Comparison of ENCODE assay signal across 8 mouse cellular contexts in genomic region chr10:70799191-70799742, GRCm38 (mm10).
DNase-seq lines count a peak whose midpoint lies in the region; ATAC-seq and TF ChIP-seq lines count a peak whose summit lies in the region.

No protein-coding gene starts in this region.

- no peaks in the 10 kb centered on the region for H3K27me3 ChIP-seq in forebrain, embryonic 13.5 days
- no peaks in the 10 kb centered on the region for H3K27me3 ChIP-seq in forebrain, embryonic 12.5 days
- no peaks in the 10 kb centered on the region for H3K27me3 ChIP-seq in C2C12 (ENCODE audit: control insufficient read depth, insufficient read depth, insufficient read length)
- H3K27me3 ChIP-seq in thymus, adult 2 months (ENCODE audit: control insufficient read depth, insufficient read depth, low read length), result no peaks in the 10 kb centered on the region

- peak; percentile 38 to 67 for DNase-seq in frontal cortex, postnatal 25 days (ENCODE audit: low spot score in 2 of 2)
- peak; percentile 76 to 82 for DNase-seq in left cerebral cortex, adult 2 months (ENCODE audit: extremely low spot score in 1 of 2, low spot score in 2 of 2)
- no peak for DNase-seq in thymus, adult 2 months
- DNase-seq in kidney, adult 9 months, result no peak
- no peak for DNase-seq in neural tube, embryonic 10.5 days (ENCODE audit: extremely low spot score, low spot score)

- H3K4me1 ChIP-seq in forebrain, embryonic 13.5 days, result peaks cover 11% of the 10 kb centered on the region; the same call in 1 of the 2 replicates
- no peaks in the 10 kb centered on the region for H3K4me1 ChIP-seq in forebrain, embryonic 12.5 days
- H3K4me1 ChIP-seq in thymus, adult 2 months (replicated peaks; ENCODE audit: control insufficient read depth, insufficient read depth, low read length), result no peaks in the 10 kb centered on the region

- no peak overlapping the region for H3ac ChIP-seq in C2C12 (ENCODE audit: control insufficient read depth, insufficient read length, low read depth)

- no peak overlapping the region for H3K4me2 ChIP-seq in forebrain, embryonic 13.5 days
- H3K4me2 ChIP-seq in forebrain, embryonic 12.5 days, result no peak overlapping the region

- no peaks in the 10 kb centered on the region for H3K79me2 ChIP-seq in C2C12 (ENCODE audit: control insufficient read depth, insufficient read depth)

- H3K4me3 ChIP-seq in forebrain, embryonic 13.5 days, result no peak overlapping the region
- no peak overlapping the region for H3K4me3 ChIP-seq in forebrain, embryonic 12.5 days (replicated peaks)
- no peak overlapping the region for H3K4me3 ChIP-seq in C2C12 (ENCODE audit: insufficient read depth, poor library complexity, severe bottlenecking)
- no peak overlapping the region; the same call in 1 of the 2 replicates for H3K4me3 ChIP-seq in left cerebral cortex, adult 2 months
- no peak overlapping the region for H3K4me3 ChIP-seq in thymus, adult 2 months (ENCODE audit: control insufficient read depth, insufficient read depth, low read length)

- H3K79me3 ChIP-seq in C2C12 (ENCODE audit: low read depth), result no peaks in the 10 kb centered on the region

- no peaks in the 10 kb centered on the region for H3K36me3 ChIP-seq in forebrain, embryonic 13.5 days (ENCODE audit: poor library complexity, severe bottlenecking)
- H3K36me3 ChIP-seq in forebrain, embryonic 12.5 days (replicated peaks), result no peaks in the 10 kb centered on the region
- H3K36me3 ChIP-seq in C2C12 (ENCODE audit: control insufficient read depth, insufficient read depth), result no peaks in the 10 kb centered on the region
- no peaks in the 10 kb centered on the region for H3K36me3 ChIP-seq in thymus, adult 2 months (ENCODE audit: control insufficient read depth, insufficient read depth, low read length)

- 93% methylated on average over 11 of the region's 11 CpGs for WGBS in forebrain, embryonic 13.5 days
- 92% methylated on average over 11 of the region's 11 CpGs for WGBS in forebrain, embryonic 12.5 days
- WGBS in thymus, adult 2 months, result 91% methylated on average over 11 of the region's 11 CpGs

- no peak overlapping the region for H3K9ac ChIP-seq in forebrain, embryonic 13.5 days
- H3K9ac ChIP-seq in forebrain, embryonic 12.5 days, result no peak overlapping the region

- intact Hi-C loops in left cerebral cortex, adult 2 months (cut with DNase I), result no loop called here

- no peaks in the 10 kb centered on the region for H3K9me3 ChIP-seq in forebrain, embryonic 13.5 days (replicated peaks)
- no peaks in the 10 kb centered on the region for H3K9me3 ChIP-seq in forebrain, embryonic 12.5 days

- 0 out of 2 replicates have a peak overlapping the region, but pooled peaks have one; percentile 20 for H3K27ac ChIP-seq in forebrain, embryonic 13.5 days
- no peak overlapping the region for H3K27ac ChIP-seq in forebrain, embryonic 12.5 days
- peak overlapping the region; percentile 87 for H3K27ac ChIP-seq in left cerebral cortex, adult 2 months
- H3K27ac ChIP-seq in thymus, adult 2 months (ENCODE audit: control insufficient read depth, insufficient read depth, low read length), result no peak overlapping the region

- TF ChIP-seq CTCF in C2C12 (IDR thresholded peaks at IDR 0.05; ENCODE audit: control insufficient read depth, insufficient read depth, insufficient read length), result no peak
- TF ChIP-seq CTCF in left cerebral cortex, adult 2 months (IDR thresholded peaks at IDR 0.05), result no peak
- no peak for TF ChIP-seq CTCF in thymus, adult 2 months (IDR thresholded peaks at IDR 0.05; ENCODE audit: borderline replicate concordance, control insufficient read depth, extremely low read depth, insufficient read depth, low read length, poor library complexity)

- ATAC-seq in forebrain, embryonic 13.5 days, result no peak
- ATAC-seq in forebrain, embryonic 12.5 days (ENCODE audit: low FRiP score), result no peak

- no peak for TF ChIP-seq POLR2A in thymus, adult 2 months (IDR thresholded peaks at IDR 0.05; ENCODE audit: control insufficient read depth, extremely low read depth, insufficient read depth, low read length, poor library complexity)

TF ChIP-seq in C2C12, 6 proteins besides CTCF, POLR2A, EP300 and RAD21:
- TF ChIP-seq FOSL1 (IDR thresholded peaks at IDR 0.05; ENCODE audit: insufficient read depth, low read length, poor library complexity, severe bottlenecking), result no peak
- TF ChIP-seq CEBPB (IDR thresholded peaks at IDR 0.05; ENCODE audit: low read depth), result peak; percentile 90
- no peak for TF ChIP-seq USF1 (IDR thresholded peaks at IDR 0.05; ENCODE audit: low read depth)
- TF ChIP-seq MYOG (IDR thresholded peaks at IDR 0.05; ENCODE audit: control insufficient read depth, extremely low read depth, insufficient read length), result no peak
- TF ChIP-seq MAX (IDR thresholded peaks at IDR 0.05), result peak; percentile 38
- peak; percentile 23 for TF ChIP-seq MYOD1 (IDR thresholded peaks at IDR 0.05; ENCODE audit: control insufficient read depth, insufficient read length, low read depth)

Comparison
In these comparisons a context has a peak if more than half of its experiments do, and no peak if none do; other contexts are left out.
1. H3K27ac ChIP-seq: peak in forebrain, embryonic 13.5 days (single experiment) and left cerebral cortex, adult 2 months (single experiment); none in forebrain, embryonic 12.5 days (single experiment) and thymus, adult 2 months (single experiment).
2. DNase-seq: peak in frontal cortex, postnatal 25 days (2 of 2) and left cerebral cortex, adult 2 months (2 of 2); none in thymus, adult 2 months (single experiment), kidney, adult 9 months (single experiment) and neural tube, embryonic 10.5 days (single experiment).